10 mouse cellular contexts compared by ENCODE assay signal in the genomic region with DNA sequence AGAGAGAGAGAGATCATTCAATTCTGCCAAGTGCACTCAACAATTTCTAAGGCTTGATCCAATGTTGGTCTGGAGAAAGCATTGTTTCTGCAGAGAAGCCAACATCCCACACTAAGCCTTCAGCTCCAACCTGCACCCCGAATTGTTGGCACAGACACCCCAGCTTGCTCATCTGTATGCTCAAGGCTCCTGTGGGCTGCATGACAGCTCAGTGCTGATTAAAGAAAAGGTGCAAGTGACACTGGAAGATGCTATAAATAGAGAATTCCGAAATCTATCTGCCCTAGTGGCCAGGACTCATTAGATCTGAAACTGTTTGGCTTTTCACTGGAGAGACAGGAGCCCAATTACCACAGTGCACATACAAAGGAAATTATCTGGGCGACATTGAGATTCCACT.
DNase-seq lines count a peak whose midpoint lies in the region; ATAC-seq and TF ChIP-seq lines count a peak whose summit lies in the region.
"Had no signal": no experiment of that assay in that cellular context is flagged by ENCODE, and none has a peak within 500 bp of the region (broad histone marks: within the 10 kb centered on the region; RNA-seq: fewer than 3 reads in every experiment).

No protein-coding gene starts in this region.

- H3K4me2 ChIP-seq in limb, embryonic 12.5 days = no peak overlapping the region
- H3K4me2 ChIP-seq in midbrain, postnatal 0 days (ENCODE audit: low read depth, low read length, poor library complexity, severe bottlenecking) = no peak overlapping the region
- H3K4me2 ChIP-seq: lung, embryonic 15.5 days had no signal

- ATAC-seq in limb, embryonic 12.5 days (ENCODE audit: insufficient number of reproducible peaks, insufficient read depth, low FRiP score, low TSS enrichment, low read depth) = no peak
- no peak for ATAC-seq in midbrain, postnatal 0 days (ENCODE audit: low FRiP score)

- H3K4me1 ChIP-seq in heart, embryonic 10.5 days = peaks cover 35% of the 10 kb centered on the region
- peaks cover 8% of the 10 kb centered on the region; the same call in 1 of the 2 replicates for H3K4me1 ChIP-seq in limb, embryonic 12.5 days (replicated peaks)
- no peaks in the 10 kb centered on the region for H3K4me1 ChIP-seq in limb, embryonic 10.5 days
- peaks cover 12% of the 10 kb centered on the region for H3K4me1 ChIP-seq in midbrain, postnatal 0 days (ENCODE audit: insufficient read depth, low read length)

- DNase-seq in cerebellum, adult 11-12 months = peak; percentile 11
- DNase-seq in cerebellum, postnatal 36 days = no peak
- DNase-seq in heart, embryonic 10.5 days (ENCODE audit: low spot score) = no peak
- DNase-seq in heart, postnatal 25 days (ENCODE audit: low spot score) = no peak
- DNase-seq in limb, embryonic 10.5 days (ENCODE audit: low spot score) = no peak
- DNase-seq in midbrain, postnatal 0 days (ENCODE audit: low spot score) = peak; percentile 16
- no peak for DNase-seq in adrenal gland, adult 8-10 months
- DNase-seq: kidney, postnatal 10 days had no signal

- no peaks in the 10 kb centered on the region for H3K9me3 ChIP-seq in heart, embryonic 10.5 days
- H3K9me3 ChIP-seq in limb, embryonic 12.5 days = no peaks in the 10 kb centered on the region
- no peaks in the 10 kb centered on the region for H3K9me3 ChIP-seq in limb, embryonic 10.5 days (replicated peaks)
- H3K9me3 ChIP-seq in midbrain, postnatal 0 days (ENCODE audit: low read length) = no peaks in the 10 kb centered on the region
- H3K9me3 ChIP-seq: lung, embryonic 15.5 days had no signal

- peak overlapping the region; percentile 42; the same call in 1 of the 2 replicates for H3K27ac ChIP-seq in heart, embryonic 10.5 days
- H3K27ac ChIP-seq in limb, embryonic 12.5 days = peak overlapping the region; percentile 8; the same call in 1 of the 2 replicates
- H3K27ac ChIP-seq in limb, embryonic 10.5 days = no peak overlapping the region
- no peak overlapping the region for H3K27ac ChIP-seq in midbrain, postnatal 0 days (ENCODE audit: low read depth, low read length)
- H3K27ac ChIP-seq: lung, embryonic 15.5 days had no signal

- H3K4me3 ChIP-seq in heart, embryonic 10.5 days = no peak overlapping the region
- H3K4me3 ChIP-seq in limb, embryonic 12.5 days (replicated peaks) = no peak overlapping the region
- no peak overlapping the region for H3K4me3 ChIP-seq in limb, embryonic 10.5 days
- no peak overlapping the region for H3K4me3 ChIP-seq in midbrain, postnatal 0 days (ENCODE audit: low read depth, low read length)
- H3K4me3 ChIP-seq: lung, embryonic 15.5 days had no signal

- H3K36me3 ChIP-seq in heart, embryonic 10.5 days = no peaks in the 10 kb centered on the region
- H3K36me3 ChIP-seq in limb, embryonic 12.5 days = no peaks in the 10 kb centered on the region
- H3K36me3 ChIP-seq in limb, embryonic 10.5 days = no peaks in the 10 kb centered on the region
- H3K36me3 ChIP-seq in midbrain, postnatal 0 days (ENCODE audit: insufficient read depth, low read length) = no peaks in the 10 kb centered on the region
- H3K36me3 ChIP-seq: lung, embryonic 15.5 days had no signal

- no peak overlapping the region for H3K9ac ChIP-seq in limb, embryonic 12.5 days (replicated peaks)
- no peak overlapping the region for H3K9ac ChIP-seq in midbrain, postnatal 0 days (replicated peaks; ENCODE audit: low read length, poor library complexity, severe bottlenecking)
- H3K9ac ChIP-seq: lung, embryonic 15.5 days had no signal

- H3K27me3 ChIP-seq in heart, embryonic 10.5 days (ENCODE audit: insufficient read depth, poor library complexity, severe bottlenecking) = no peaks in the 10 kb centered on the region
- no peaks in the 10 kb centered on the region for H3K27me3 ChIP-seq in limb, embryonic 12.5 days
- no peaks in the 10 kb centered on the region for H3K27me3 ChIP-seq in limb, embryonic 10.5 days (ENCODE audit: low read depth, poor library complexity, severe bottlenecking)
- H3K27me3 ChIP-seq in midbrain, postnatal 0 days (ENCODE audit: insufficient read depth, low read length) = no peaks in the 10 kb centered on the region
- H3K27me3 ChIP-seq: lung, embryonic 15.5 days had no signal

- peak; percentile 18 for TF ChIP-seq CTCF in midbrain, postnatal 0 days (IDR thresholded peaks at IDR 0.05)

- WGBS in heart, embryonic 10.5 days = 47% methylated on average over 3 of the region's 3 CpGs
- 72% methylated on average over 3 of the region's 3 CpGs for WGBS in limb, embryonic 12.5 days
- WGBS in limb, embryonic 10.5 days = 79% methylated on average over 3 of the region's 3 CpGs
- 40% methylated on average over 3 of the region's 3 CpGs for WGBS in midbrain, postnatal 0 days

- intact Hi-C loops in heart, postnatal 25 days (cut with DNase I) = loop anchor here (5.0 kb wide), 1 partner anchor 206 kb away; the partner anchor contains the start of genes Apoh and Prkca

Comparison
In these comparisons a context has a peak if more than half of its experiments do, and no peak if none do; other contexts are left out.
1. DNase-seq: peak in cerebellum, adult 11-12 months (single experiment) and midbrain, postnatal 0 days (single experiment); none in cerebellum, postnatal 36 days (0 of 2), heart, embryonic 10.5 days (single experiment), heart, postnatal 25 days (single experiment), limb, embryonic 10.5 days (single experiment) and adrenal gland, adult 8-10 months (single experiment).
2. H3K27ac ChIP-seq: peak in heart, embryonic 10.5 days (single experiment) and limb, embryonic 12.5 days (single experiment); none in limb, embryonic 10.5 days (single experiment) and midbrain, postnatal 0 days (single experiment).